In genomic region chr17:86170164-86170958, GRCm38 (mm10) we compare ENCODE assay signal across 8 mouse cellular contexts. TPM values are rescaled to one million over a fixed set of nuclear protein-coding genes. Genes with fewer than 3 reads are reported as not detected.
DNase-seq lines count a peak whose midpoint lies in the region; ATAC-seq lines count a peak whose summit lies in the region.

No protein-coding gene starts in this region.

- no peak overlapping the region for H3K27ac ChIP-seq in kidney, embryonic 15.5 days
- H3K27ac ChIP-seq in embryonic facial prominence, embryonic 12.5 days, result no peak overlapping the region
- no peak overlapping the region for H3K27ac ChIP-seq in hindbrain, embryonic 16.5 days (ENCODE audit: low read depth, low read length)
- H3K27ac ChIP-seq in midbrain, embryonic 16.5 days (ENCODE audit: low read length), result no peak overlapping the region

- no peak for ATAC-seq in kidney, embryonic 15.5 days (replicated peaks; ENCODE audit: low FRiP score)
- no peak for ATAC-seq in embryonic facial prominence, embryonic 12.5 days (ENCODE audit: insufficient number of reproducible peaks, insufficient read depth, low FRiP score, low TSS enrichment)
- no peak for ATAC-seq in hindbrain, embryonic 16.5 days
- no peak for ATAC-seq in midbrain, embryonic 16.5 days
- ATAC-seq in erythroid progenitor cell, adult 5-6 weeks (replicated peaks; ENCODE audit: low FRiP score, poor library complexity, severe bottlenecking), result no peak

- peaks cover 11% of the 10 kb centered on the region for H3K36me3 ChIP-seq in kidney, embryonic 15.5 days
- H3K36me3 ChIP-seq in embryonic facial prominence, embryonic 12.5 days, result no peaks in the 10 kb centered on the region
- no peaks in the 10 kb centered on the region for H3K36me3 ChIP-seq in hindbrain, embryonic 16.5 days (ENCODE audit: control insufficient read depth, insufficient read depth, low read length)
- H3K36me3 ChIP-seq in midbrain, embryonic 16.5 days (ENCODE audit: control insufficient read depth, insufficient read depth, low read length), result no peaks in the 10 kb centered on the region

- H3K4me3 ChIP-seq in kidney, embryonic 15.5 days (replicated peaks), result peak overlapping the region; percentile 82
- H3K4me3 ChIP-seq in embryonic facial prominence, embryonic 12.5 days, result peak overlapping the region; percentile 73
- peak overlapping the region; percentile 77 for H3K4me3 ChIP-seq in hindbrain, embryonic 16.5 days (ENCODE audit: low read length)
- H3K4me3 ChIP-seq in midbrain, embryonic 16.5 days (ENCODE audit: low read depth, low read length), result peak overlapping the region; percentile 55

- 61% methylated on average over 9 of the region's 9 CpGs for WGBS in kidney, embryonic 15.5 days
- WGBS in embryonic facial prominence, embryonic 12.5 days, result 68% methylated on average over 9 of the region's 9 CpGs
- WGBS in hindbrain, embryonic 16.5 days, result 42% methylated on average over 9 of the region's 9 CpGs
- WGBS in midbrain, embryonic 16.5 days, result 47% methylated on average over 9 of the region's 9 CpGs

- no peaks in the 10 kb centered on the region for H3K9me3 ChIP-seq in kidney, embryonic 15.5 days (replicated peaks)
- no peaks in the 10 kb centered on the region for H3K9me3 ChIP-seq in embryonic facial prominence, embryonic 12.5 days
- H3K9me3 ChIP-seq in hindbrain, embryonic 16.5 days (ENCODE audit: control insufficient read depth, low read length), result no peaks in the 10 kb centered on the region
- H3K9me3 ChIP-seq in midbrain, embryonic 16.5 days (replicated peaks; ENCODE audit: control insufficient read depth, low read length, poor library complexity, severe bottlenecking), result no peaks in the 10 kb centered on the region

- no peak for DNase-seq in kidney, postnatal 4 days
- no peak for DNase-seq in cerebellum, adult 9-10 months
- DNase-seq in thymus, postnatal 0 days (ENCODE audit: low spot score), result no peak

- peak overlapping the region; percentile 97 for H3K4me2 ChIP-seq in kidney, embryonic 15.5 days
- H3K4me2 ChIP-seq in embryonic facial prominence, embryonic 12.5 days (replicated peaks), result peak overlapping the region; percentile 92
- H3K4me2 ChIP-seq in hindbrain, embryonic 16.5 days (ENCODE audit: low read length), result peak overlapping the region; percentile 84
- H3K4me2 ChIP-seq in midbrain, embryonic 16.5 days (ENCODE audit: low read length), result peak overlapping the region; percentile 72

- 0 out of 2 replicates have a peak overlapping the region, but pooled peaks have one; percentile 1 for H3K9ac ChIP-seq in kidney, embryonic 15.5 days
- no peak overlapping the region for H3K9ac ChIP-seq in embryonic facial prominence, embryonic 12.5 days
- H3K9ac ChIP-seq in hindbrain, embryonic 16.5 days (ENCODE audit: low read depth, low read length), result peak overlapping the region; percentile 8
- H3K9ac ChIP-seq in midbrain, embryonic 16.5 days (ENCODE audit: low read depth, low read length), result peak overlapping the region; percentile 21; the same call in 1 of the 2 replicates

- no peaks in the 10 kb centered on the region for H3K27me3 ChIP-seq in kidney, embryonic 15.5 days
- peaks cover 3% of the 10 kb centered on the region; the same call in 1 of the 2 replicates for H3K27me3 ChIP-seq in embryonic facial prominence, embryonic 12.5 days
- H3K27me3 ChIP-seq in hindbrain, embryonic 16.5 days (replicated peaks; ENCODE audit: control insufficient read depth, insufficient read depth, low read length), result no peaks in the 10 kb centered on the region
- no peaks in the 10 kb centered on the region for H3K27me3 ChIP-seq in midbrain, embryonic 16.5 days (ENCODE audit: control insufficient read depth, insufficient read depth, low read depth, low read length)

- peaks cover 34% of the 10 kb centered on the region for H3K4me1 ChIP-seq in kidney, embryonic 15.5 days
- peaks cover 22% of the 10 kb centered on the region for H3K4me1 ChIP-seq in embryonic facial prominence, embryonic 12.5 days
- H3K4me1 ChIP-seq in hindbrain, embryonic 16.5 days (ENCODE audit: control insufficient read depth, insufficient read depth, low read depth, low read length), result peaks cover 20% of the 10 kb centered on the region
- peaks cover 24% of the 10 kb centered on the region for H3K4me1 ChIP-seq in midbrain, embryonic 16.5 days (ENCODE audit: control insufficient read depth, insufficient read depth, low read length)

RNA-seq across cellular contexts. Expression of gene Prkce, which starts 2.8 kb away (rescaled TPM):
- polyA plus RNA-seq in kidney, embryonic 15.5 days (2015; fragmentation: Nextera tagmentation; extraction: Ambion mirVana), result 6.8 and 7.1 TPM in 2 replicates
- polyA plus RNA-seq in embryonic facial prominence, embryonic 12.5 days (2016; fragmentation: Nextera tagmentation; extraction: Ambion mirVana), result 9.8 and 11.2 TPM in 2 replicates
- polyA plus RNA-seq in hindbrain, embryonic 16.5 days (2015; fragmentation: Nextera tagmentation; extraction: Ambion mirVana), result 35.7 and 36.4 TPM in 2 replicates
- polyA plus RNA-seq in midbrain, embryonic 16.5 days (2015; fragmentation: Nextera tagmentation; extraction: Ambion mirVana), result 34.8 and 41.5 TPM in 2 replicates
- total RNA-seq in erythroid progenitor cell, adult 5-6 weeks (2015; ENCODE audit: low replicate concordance), result 2.9 and 4.0 TPM in 2 replicates
- 0.30 and 4.1 TPM in 2 replicates for total RNA-seq in erythroid progenitor cell, adult 5-6 weeks (2017; ENCODE audit: low replicate concordance)
- 1.2 and 1.6 TPM in 2 replicates for polyA plus RNA-seq in thymus, postnatal 0 days (2015; fragmentation: Nextera tagmentation; extraction: Ambion mirVana)

RNA-seq across cellular contexts. Expression of gene Srbd1, which starts 25.4 kb away (rescaled TPM):
- polyA plus RNA-seq in kidney, embryonic 15.5 days (2015; fragmentation: Nextera tagmentation; extraction: Ambion mirVana), result 21.0 and 21.7 TPM in 2 replicates
- 19.9 and 24.2 TPM in 2 replicates for polyA plus RNA-seq in embryonic facial prominence, embryonic 12.5 days (2016; fragmentation: Nextera tagmentation; extraction: Ambion mirVana)
- 13.3 and 13.7 TPM in 2 replicates for polyA plus RNA-seq in hindbrain, embryonic 16.5 days (2015; fragmentation: Nextera tagmentation; extraction: Ambion mirVana)
- 15.5 and 15.7 TPM in 2 replicates for polyA plus RNA-seq in midbrain, embryonic 16.5 days (2015; fragmentation: Nextera tagmentation; extraction: Ambion mirVana)
- total RNA-seq in erythroid progenitor cell, adult 5-6 weeks (2015; ENCODE audit: low replicate concordance), result 39.8 and 50.8 TPM in 2 replicates
- total RNA-seq in erythroid progenitor cell, adult 5-6 weeks (2017; ENCODE audit: low replicate concordance), result 67.0 and 82.8 TPM in 2 replicates
- 12.1 and 15.2 TPM in 2 replicates for polyA plus RNA-seq in thymus, postnatal 0 days (2015; fragmentation: Nextera tagmentation; extraction: Ambion mirVana)
